Mouse (Mus musculus): ENCODE measurements around the gene Arhgap30.

GRCm38 (mm10) chr1:171451001-171451400, 62.2 kb downstream of the Arhgap30 start:
- no peak for TF ChIP-seq CTCF (IDR thresholded peaks at IDR 0.05; ENCODE audit: borderline replicate concordance, control insufficient read depth, extremely low read depth, insufficient read depth, low read length, poor library complexity)
- TF ChIP-seq POLR2A (IDR thresholded peaks at IDR 0.05; ENCODE audit: control insufficient read depth, extremely low read depth, insufficient read depth, low read length, poor library complexity) = no peak
